Mouse (Mus musculus) C3H10T1/2 (cell line): Measurements from ENCODE around the gene Birc5. TPM values are rescaled to one million over a fixed set of nuclear protein-coding genes. Genes with fewer than 3 reads are reported as not detected.

Experiments
- polyA plus RNA-seq, 2 experiments: library from polyadenylated mRNA; unstranded; fragments of >200 nt; fragmentation: generic; extraction: Trizol; gene quantifications; one replicate each; pipeline ENCODE4 v1.2.1; 2012; ENCODE audit warnings: missing spikeins in 2 of 2

Birc5 gene
- 100 to 1,000 TPM; 206 to 286 TPM for polyA plus RNA-seq

GRCm38 (mm10) chr11:117848985-117849671 lies at the start of gene Birc5:
Gene Birc5, plus strand, starts transcription at chr11:117849251.

GRCm38 (mm10) chr11:117809407-117810311 lies 39.4 kb upstream of the Birc5 start, which contains the start of the genes Gm20708 and Syngr2:
Gene Gm20708, plus strand, starts transcription at chr11:117809668.
Gene Syngr2, plus strand, starts transcription at chr11:117809668.

GRCm38 (mm10) chr11:117825333-117826101 lies 23.5 kb upstream of the Birc5 start, which contains the start of the genes Afmid and Tk1:
Gene Afmid, plus strand, starts transcription at chr11:117825924.
Gene Tk1, minus strand, starts transcription at chr11:117826092.

GRCm38 (mm10) chr11:117860601-117861000 lies 11.6 kb downstream of the Birc5 start, which contains the start of gene Tmem235:
Gene Tmem235, plus strand, starts transcription at chr11:117860752.

GRCm38 (mm10) chr11:117872861-117873608 lies 24.0 kb downstream of the Birc5 start, which contains the start of gene Tha1:
Gene Tha1, minus strand, starts transcription at chr11:117873481.

Other genes starting within 250 kb of the Birc5 start
- gene Tnrc6c, start 195.0 kb upstream of the Birc5 start, polyA plus RNA-seq = 10 to 100 TPM in 1 of 2 experiments, 1 to 10 TPM in 1; 1.6 to 15.4 TPM
- under 1 TPM; 0.05 to 0.53 TPM for gene Tmc8, start 67.2 kb upstream of the Birc5 start, polyA plus RNA-seq
- 10 to 100 TPM; 34.3 to 53.3 TPM for gene Tmc6, start 67.1 kb upstream of the Birc5 start, polyA plus RNA-seq
- gene 6030468B19Rik, start 51.6 kb upstream of the Birc5 start, polyA plus RNA-seq = not detected
- under 1 TPM; 0.08 to 0.85 TPM for gene Gm20708, start 39.6 kb upstream of the Birc5 start, polyA plus RNA-seq
- 100 to 1,000 TPM in 1 of 2 experiments, 10 to 100 TPM in 1; 85.3 to 136 TPM for gene Syngr2, start 39.6 kb upstream of the Birc5 start, polyA plus RNA-seq
- gene Afmid, start 23.3 kb upstream of the Birc5 start, polyA plus RNA-seq = 10 to 100 TPM in 1 of 2 experiments, 1 to 10 TPM in 1; 4.2 to 10.4 TPM
- gene Tk1, start 23.2 kb upstream of the Birc5 start, polyA plus RNA-seq = 100 to 1,000 TPM; 130 to 337 TPM
- under 1 TPM; 0.01 to 0.13 TPM for gene Tmem235, start 11.5 kb downstream of the Birc5 start, polyA plus RNA-seq
- 1 to 10 TPM in 1 of 2 experiments, under 1 TPM in 1; 0.95 to 6.1 TPM for gene Tha1, start 24.2 kb downstream of the Birc5 start, polyA plus RNA-seq
- 10 to 100 TPM; 16.0 to 49.1 TPM for gene Socs3, start 120.8 kb downstream of the Birc5 start, polyA plus RNA-seq
- gene Pgs1, start 137.0 kb downstream of the Birc5 start, polyA plus RNA-seq = 10 to 100 TPM; 54.3 to 64.9 TPM